Mouse (Mus musculus): Measurements from ENCODE around the gene Gm45618. TPM values are rescaled to one million over a fixed set of nuclear protein-coding genes. Genes with fewer than 3 reads are reported as not detected.
"Not testable (repeated sequence)": the region's sequence is repeated elsewhere in the genome, so short reads cannot be mapped to it uniquely, and the experiment has no call there.

Gm45618 gene
- not detected in 2 replicates for polyA plus RNA-seq (2014; fragmentation: Nextera tagmentation; extraction: Ambion mirVana)

- not testable (repeated sequence) for H3K36me3 ChIP-seq (ENCODE audit: control insufficient read depth, insufficient read depth, low read length); ATAC-seq (ENCODE audit: low FRiP score); H3K4me2 ChIP-seq (replicated peaks; ENCODE audit: low read depth, low read length); H3K4me3 ChIP-seq (ENCODE audit: low read depth, low read length); H3K9ac ChIP-seq (ENCODE audit: low read depth, low read length); H3K9me3 ChIP-seq (ENCODE audit: control insufficient read depth, low read length); DNase-seq (ENCODE audit: low spot score); H3K4me1 ChIP-seq (replicated peaks; ENCODE audit: control insufficient read depth, insufficient read depth, low read length); H3K27me3 ChIP-seq (ENCODE audit: control insufficient read depth, insufficient read depth, low read length); H3K27ac ChIP-seq (ENCODE audit: low read depth, low read length)
- 100% methylated on average over 1 of the region's 1 CpGs for WGBS
Measured at GRCm38 (mm10) chr7:142120629-142121028, at the start of gene Gm45618. TSS of gene Gm45618 (minus strand) at chr7:142120729.

- no peak for ATAC-seq (ENCODE audit: low FRiP score)
- no peaks in the 10 kb centered on the region for H3K4me1 ChIP-seq (replicated peaks; ENCODE audit: control insufficient read depth, insufficient read depth, low read length)
- WGBS, result 50% methylated on average over 3 of the region's 3 CpGs
- H3K4me3 ChIP-seq (ENCODE audit: low read depth, low read length), result no peak overlapping the region
- no peaks in the 10 kb centered on the region for H3K9me3 ChIP-seq (ENCODE audit: control insufficient read depth, low read length)
- no peaks in the 10 kb centered on the region for H3K36me3 ChIP-seq (ENCODE audit: control insufficient read depth, insufficient read depth, low read length)
- peak; percentile 64 for DNase-seq (ENCODE audit: low spot score)
- H3K27ac ChIP-seq (ENCODE audit: low read depth, low read length), result no peak overlapping the region
- H3K27me3 ChIP-seq (ENCODE audit: control insufficient read depth, insufficient read depth, low read length), result no peaks in the 10 kb centered on the region
- no peak overlapping the region for H3K9ac ChIP-seq (ENCODE audit: low read depth, low read length)
- H3K4me2 ChIP-seq (replicated peaks; ENCODE audit: low read depth, low read length), result no peak overlapping the region
Measured at GRCm38 (mm10) chr7:142169836-142170235, 49.3 kb upstream of the Gm45618 start.

- not testable (repeated sequence) for H3K27me3 ChIP-seq (ENCODE audit: control insufficient read depth, insufficient read depth, low read length); H3K9ac ChIP-seq (ENCODE audit: low read depth, low read length); DNase-seq (ENCODE audit: low spot score); H3K4me3 ChIP-seq (ENCODE audit: low read depth, low read length); H3K4me1 ChIP-seq (replicated peaks; ENCODE audit: control insufficient read depth, insufficient read depth, low read length); H3K4me2 ChIP-seq (replicated peaks; ENCODE audit: low read depth, low read length); H3K36me3 ChIP-seq (ENCODE audit: control insufficient read depth, insufficient read depth, low read length); H3K27ac ChIP-seq (ENCODE audit: low read depth, low read length); ATAC-seq (ENCODE audit: low FRiP score); H3K9me3 ChIP-seq (ENCODE audit: control insufficient read depth, low read length)
Measured at GRCm38 (mm10) chr7:142165639-142166038, 45.1 kb upstream of the Gm45618 start, which contains the start of gene Gm4553. TSS of gene Gm4553 (minus strand) at chr7:142165739.

GRCm38 (mm10) chr7:142159366-142159765, 38.8 kb upstream of the Gm45618 start:
- no peaks in the 10 kb centered on the region for H3K4me1 ChIP-seq (replicated peaks; ENCODE audit: control insufficient read depth, insufficient read depth, low read length)
- H3K36me3 ChIP-seq (ENCODE audit: control insufficient read depth, insufficient read depth, low read length), result no peaks in the 10 kb centered on the region
- ATAC-seq (ENCODE audit: low FRiP score), result no peak
- no peak for DNase-seq (ENCODE audit: low spot score)
- no peak overlapping the region for H3K4me2 ChIP-seq (replicated peaks; ENCODE audit: low read depth, low read length)
- no peaks in the 10 kb centered on the region for H3K27me3 ChIP-seq (ENCODE audit: control insufficient read depth, insufficient read depth, low read length)
- WGBS, result 92% methylated on average over 3 of the region's 3 CpGs
- H3K27ac ChIP-seq (ENCODE audit: low read depth, low read length), result no peak overlapping the region
- no peak overlapping the region for H3K9ac ChIP-seq (ENCODE audit: low read depth, low read length)
- H3K9me3 ChIP-seq (ENCODE audit: control insufficient read depth, low read length), result no peaks in the 10 kb centered on the region
- no peak overlapping the region for H3K4me3 ChIP-seq (ENCODE audit: low read depth, low read length)

GRCm38 (mm10) chr7:142157013-142157412, 36.5 kb upstream of the Gm45618 start, which contains the start of gene Gm29735:
TSS of gene Gm29735 (minus strand) at chr7:142157113.
- not testable (repeated sequence) for DNase-seq (ENCODE audit: low spot score); H3K36me3 ChIP-seq (ENCODE audit: control insufficient read depth, insufficient read depth, low read length); ATAC-seq (ENCODE audit: low FRiP score); H3K9ac ChIP-seq (ENCODE audit: low read depth, low read length); H3K4me1 ChIP-seq (replicated peaks; ENCODE audit: control insufficient read depth, insufficient read depth, low read length); H3K27me3 ChIP-seq (ENCODE audit: control insufficient read depth, insufficient read depth, low read length); H3K27ac ChIP-seq (ENCODE audit: low read depth, low read length); H3K4me2 ChIP-seq (replicated peaks; ENCODE audit: low read depth, low read length); H3K4me3 ChIP-seq (ENCODE audit: low read depth, low read length); H3K9me3 ChIP-seq (ENCODE audit: control insufficient read depth, low read length)
- 61% methylated on average over 2 of the region's 2 CpGs for WGBS

GRCm38 (mm10) chr7:142155308-142155707, 34.8 kb upstream of the Gm45618 start:
- Histone ChIP-seq H3K4me1 (replicated peaks; ENCODE audit: control insufficient read depth, insufficient read depth, low read length) (no peaks in the 10 kb centered on the region), H3K36me3 (ENCODE audit: control insufficient read depth, insufficient read depth, low read length) (no peaks in the 10 kb centered on the region), H3K27ac (ENCODE audit: low read depth, low read length) (no peak overlapping the region), H3K27me3 (ENCODE audit: control insufficient read depth, insufficient read depth, low read length) (no peaks in the 10 kb centered on the region), H3K9ac (ENCODE audit: low read depth, low read length) (no peak overlapping the region), H3K4me2 (replicated peaks; ENCODE audit: low read depth, low read length) (no peak overlapping the region), H3K9me3 (ENCODE audit: control insufficient read depth, low read length) (no peaks in the 10 kb centered on the region), H3K4me3 (ENCODE audit: low read depth, low read length) (no peak overlapping the region)
- DNase-seq (ENCODE audit: low spot score) (no peak), ATAC-seq (ENCODE audit: low FRiP score) (no peak)
- WGBS, result 76% methylated on average over 1 of the region's 1 CpGs

- WGBS, result 84% methylated on average over 4 of the region's 4 CpGs
- Histone ChIP-seq H3K4me3 (ENCODE audit: low read depth, low read length) (no peak overlapping the region), H3K4me1 (replicated peaks; ENCODE audit: control insufficient read depth, insufficient read depth, low read length) (no peaks in the 10 kb centered on the region), H3K27me3 (ENCODE audit: control insufficient read depth, insufficient read depth, low read length) (no peaks in the 10 kb centered on the region), H3K4me2 (replicated peaks; ENCODE audit: low read depth, low read length) (no peak overlapping the region), H3K27ac (ENCODE audit: low read depth, low read length) (no peak overlapping the region), H3K36me3 (ENCODE audit: control insufficient read depth, insufficient read depth, low read length) (no peaks in the 10 kb centered on the region), H3K9ac (ENCODE audit: low read depth, low read length) (no peak overlapping the region), H3K9me3 (ENCODE audit: control insufficient read depth, low read length) (no peaks in the 10 kb centered on the region)
- ATAC-seq (ENCODE audit: low FRiP score), result no peak
- no peak for DNase-seq (ENCODE audit: low spot score)
Measured at GRCm38 (mm10) chr7:142152191-142152590, 31.7 kb upstream of the Gm45618 start.

GRCm38 (mm10) chr7:142148633-142149032, 28.1 kb upstream of the Gm45618 start:
- Histone ChIP-seq H3K36me3 (ENCODE audit: control insufficient read depth, insufficient read depth, low read length) (no peaks in the 10 kb centered on the region), H3K9ac (ENCODE audit: low read depth, low read length) (no peak overlapping the region), H3K4me2 (replicated peaks; ENCODE audit: low read depth, low read length) (no peak overlapping the region), H3K27me3 (ENCODE audit: control insufficient read depth, insufficient read depth, low read length) (no peaks in the 10 kb centered on the region), H3K9me3 (ENCODE audit: control insufficient read depth, low read length) (no peaks in the 10 kb centered on the region), H3K4me3 (ENCODE audit: low read depth, low read length) (no peak overlapping the region), H3K4me1 (replicated peaks; ENCODE audit: control insufficient read depth, insufficient read depth, low read length) (no peaks in the 10 kb centered on the region), H3K27ac (ENCODE audit: low read depth, low read length) (no peak overlapping the region)
- DNase-seq (ENCODE audit: low spot score), result no peak
- no peak for ATAC-seq (ENCODE audit: low FRiP score)

- H3K36me3 ChIP-seq (ENCODE audit: control insufficient read depth, insufficient read depth, low read length), result no peaks in the 10 kb centered on the region
- H3K4me3 ChIP-seq (ENCODE audit: low read depth, low read length), result no peak overlapping the region
- no peaks in the 10 kb centered on the region for H3K27me3 ChIP-seq (ENCODE audit: control insufficient read depth, insufficient read depth, low read length)
- peak; percentile 75 for DNase-seq (ENCODE audit: low spot score)
- no peak for ATAC-seq (ENCODE audit: low FRiP score)
- no peak overlapping the region for H3K27ac ChIP-seq (ENCODE audit: low read depth, low read length)
- no peak overlapping the region for H3K9ac ChIP-seq (ENCODE audit: low read depth, low read length)
- no peaks in the 10 kb centered on the region for H3K4me1 ChIP-seq (replicated peaks; ENCODE audit: control insufficient read depth, insufficient read depth, low read length)
- no peaks in the 10 kb centered on the region for H3K9me3 ChIP-seq (ENCODE audit: control insufficient read depth, low read length)
- no peak overlapping the region for H3K4me2 ChIP-seq (replicated peaks; ENCODE audit: low read depth, low read length)
- 0% methylated on average over 1 of the region's 1 CpGs for WGBS
Measured at GRCm38 (mm10) chr7:142146033-142146432, 25.5 kb upstream of the Gm45618 start.

All from hindbrain, embryonic 11.5 days (tissue).